Mouse (Mus musculus) adrenal gland, postnatal 14 days (tissue): Measurements from ENCODE around the gene Kcnk2. TPM values are rescaled to one million over a fixed set of nuclear protein-coding genes. Genes with fewer than 3 reads are reported as not detected.
A peak's percentile ranks its signal among the peaks of the same experiment; 100 is the strongest.

Experiments
- DNase-seq: peaks from one replicate; pipeline ENCODE4 v3.0.0; 2021; ENCODE audit warnings: mixed read lengths
- total RNA-seq: library from RNA; stranded (reverse); gene quantifications from 2 replicates; pipeline ENCODE4 v1.2.3, GENCODE M21; 2021

The Kcnk2 gene
- total RNA-seq, 1 experiment from 2014 or later: 21.2 TPM

DNA sequence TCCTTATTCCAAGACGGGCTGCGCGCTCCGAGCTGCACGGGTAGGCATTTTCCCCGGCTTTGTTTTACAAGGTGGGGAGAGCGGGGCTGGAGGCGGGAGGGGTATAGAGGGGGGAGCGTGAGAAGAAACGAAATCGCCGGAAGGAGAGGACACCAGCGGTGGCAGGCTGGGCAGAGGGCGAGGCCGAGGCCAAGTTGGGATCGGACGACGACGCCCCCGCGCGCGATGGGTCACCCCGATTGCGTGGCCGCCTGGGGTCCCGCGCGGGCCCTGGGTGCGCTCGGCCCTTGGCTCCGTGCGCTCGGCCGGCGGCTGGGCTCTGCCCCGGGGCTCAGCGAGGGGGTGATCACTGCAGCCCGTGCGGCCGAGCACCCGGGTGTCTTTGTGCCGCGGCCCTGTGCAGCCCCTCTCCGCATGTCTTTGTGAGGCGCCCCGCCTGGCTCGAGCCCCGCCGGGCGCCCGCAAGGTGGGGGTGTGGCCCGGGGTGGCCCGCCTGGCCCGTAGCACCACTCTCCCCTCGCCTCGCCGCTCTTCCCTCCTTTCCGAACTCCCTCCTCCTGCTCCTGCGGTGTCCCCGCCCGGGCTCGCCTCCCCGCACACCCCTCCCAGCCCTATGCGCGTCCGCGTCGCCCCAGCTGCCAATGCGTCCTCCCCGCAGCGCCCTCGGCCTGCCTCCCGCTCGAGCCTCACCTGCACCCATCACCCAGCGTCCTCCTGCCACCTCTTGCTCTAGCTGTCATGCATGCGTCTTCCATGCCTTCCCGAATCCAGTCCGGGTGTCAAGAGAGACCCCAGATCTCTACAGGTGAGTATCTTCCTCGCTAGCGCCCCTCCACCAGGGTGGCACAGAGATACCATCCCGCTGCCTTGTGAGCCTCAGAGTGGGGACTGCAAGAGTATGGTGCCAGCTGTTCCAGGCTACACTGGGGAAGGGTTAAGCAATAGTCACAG lies 58.5 kb downstream of the Kcnk2 start:
- peak; percentile 64 for DNase-seq

DNA sequence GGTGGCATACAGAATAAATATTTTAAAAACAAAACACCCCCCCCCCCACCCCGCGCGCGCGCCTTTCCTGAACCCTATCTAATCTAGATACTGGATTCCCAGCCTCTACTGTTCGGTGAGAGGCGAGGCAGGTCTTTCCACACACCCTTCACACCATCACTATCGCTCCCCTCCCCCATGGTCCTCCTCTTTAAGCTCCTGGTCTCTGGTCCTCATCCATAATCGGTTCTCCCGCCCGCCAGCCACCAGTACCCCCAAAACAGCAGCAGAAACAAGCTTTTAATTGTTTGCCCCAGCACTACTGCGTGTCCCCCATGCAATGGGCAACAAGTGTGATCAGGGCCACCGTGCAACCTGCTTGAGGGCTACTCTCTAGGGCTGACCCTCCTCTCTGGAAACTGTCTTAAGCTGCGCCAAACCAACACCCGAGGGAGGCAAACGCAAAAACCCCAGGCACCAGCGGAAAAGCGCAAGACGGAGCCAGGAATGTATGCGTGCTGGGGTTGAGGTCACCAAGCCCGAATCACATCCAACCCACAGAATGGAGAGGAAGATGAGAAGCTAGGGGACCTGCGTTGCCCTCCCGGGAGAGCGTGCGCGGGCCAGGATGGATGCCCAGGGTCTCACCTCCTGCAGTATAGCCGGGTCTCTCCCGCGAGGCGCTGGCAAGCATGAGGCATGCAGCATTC lies 59.5 kb downstream of the Kcnk2 start:
- DNase-seq: no peak

DNA sequence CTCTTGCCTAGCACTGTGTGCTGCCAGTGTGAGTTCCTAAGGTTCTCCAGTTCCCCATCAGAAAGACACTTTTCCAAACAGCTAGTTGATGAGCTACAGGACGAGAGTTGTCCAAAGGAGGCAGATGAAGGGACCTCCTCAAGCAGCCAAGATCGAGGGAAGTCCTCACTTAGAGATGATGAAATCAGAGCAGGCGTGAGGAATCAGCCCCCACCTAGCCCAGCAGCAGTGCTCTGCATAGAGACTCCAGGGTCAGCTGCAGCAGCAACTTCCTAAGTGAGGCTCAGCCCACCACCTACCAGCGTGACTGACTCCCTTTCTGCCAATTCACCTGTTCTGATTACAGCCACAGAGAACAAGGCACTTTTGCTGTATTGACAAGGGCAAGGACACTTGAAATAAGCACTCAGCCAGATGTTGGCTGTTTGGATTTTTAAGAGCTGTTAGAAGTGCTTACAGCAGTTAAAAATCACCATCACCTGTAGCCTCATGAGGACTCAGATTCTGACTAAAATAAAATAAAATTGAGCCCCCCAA lies 60.6 kb downstream of the Kcnk2 start:
- no peak for DNase-seq

DNA sequence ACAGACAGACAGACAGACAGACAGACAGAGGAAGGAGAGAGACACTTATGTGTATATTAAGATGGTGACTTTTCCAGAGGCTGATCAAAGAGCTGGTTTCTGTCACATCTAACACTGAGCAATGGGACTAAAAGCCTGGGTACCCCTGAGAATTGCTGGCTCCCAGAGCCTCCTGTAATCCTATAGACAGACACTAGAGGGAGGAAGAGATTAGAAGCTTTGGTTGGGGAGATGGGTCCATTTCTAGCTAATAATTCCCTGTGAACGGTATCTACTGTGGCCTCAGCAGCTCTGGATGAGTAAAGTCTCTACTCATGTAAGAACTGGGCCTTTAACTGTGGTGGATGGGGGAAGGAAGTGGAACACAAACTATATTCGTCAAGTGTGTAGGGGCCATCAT lies 86.2 kb downstream of the Kcnk2 start:
- DNase-seq: no peak

DNA sequence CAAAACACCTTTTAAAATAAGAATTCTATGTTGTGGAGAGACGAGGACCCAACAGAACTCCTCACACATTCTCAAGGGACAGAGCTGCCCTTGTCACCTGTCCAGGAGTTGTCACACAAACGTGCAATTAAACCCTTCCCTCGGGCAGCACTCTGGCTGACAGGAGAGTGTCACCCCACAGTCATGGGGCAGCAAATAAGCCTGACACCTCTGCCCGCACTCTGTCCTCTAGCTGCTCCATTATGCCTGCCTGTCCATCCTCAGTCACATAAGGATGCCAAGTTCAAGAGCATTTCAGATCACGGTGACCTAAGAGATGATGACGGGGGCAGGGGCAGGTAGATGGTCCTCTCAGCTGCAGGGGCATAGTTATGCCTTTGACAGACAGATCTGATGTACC lies 87.6 kb downstream of the Kcnk2 start:
- no peak for DNase-seq

DNA sequence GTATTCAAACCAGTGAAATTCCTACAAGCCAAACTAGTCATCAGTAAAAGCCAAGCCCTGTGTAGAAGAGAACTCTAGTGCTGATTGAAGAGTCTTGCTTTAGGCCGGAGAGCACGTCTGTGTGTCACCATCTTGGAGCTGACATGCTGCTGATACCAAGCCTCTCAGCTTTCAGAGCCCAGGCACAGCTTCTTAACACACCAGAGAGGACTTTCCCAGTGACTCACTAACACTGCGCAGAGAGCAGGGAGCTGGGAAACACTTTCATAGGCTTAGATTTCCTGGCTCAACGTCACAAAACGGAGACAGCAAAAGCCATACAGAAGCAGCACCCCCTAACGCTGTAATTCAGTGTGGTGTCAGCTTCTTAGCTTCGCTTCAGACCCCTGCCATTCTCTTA lies 88.3 kb downstream of the Kcnk2 start:
- no peak for DNase-seq

DNA sequence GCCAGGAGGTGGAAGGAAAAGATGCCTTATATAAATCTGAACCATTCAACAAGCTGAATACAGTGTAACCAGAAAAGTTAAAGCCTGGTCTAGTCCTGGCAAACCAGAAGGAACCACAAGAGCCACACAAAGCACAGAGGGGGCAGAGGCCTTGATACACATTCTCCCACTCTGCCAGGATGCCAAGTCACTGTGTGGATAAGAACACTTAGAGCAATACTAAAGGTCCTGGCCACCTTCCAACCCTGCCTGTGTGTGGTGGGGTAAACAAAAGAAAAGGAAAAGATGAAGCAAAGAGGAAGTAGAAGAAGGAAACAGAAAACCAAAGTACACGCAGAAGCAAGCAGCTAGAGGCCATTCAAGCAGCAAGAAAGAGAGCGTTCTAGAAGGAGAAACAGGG lies 91.9 kb downstream of the Kcnk2 start:
- no peak for DNase-seq

DNA sequence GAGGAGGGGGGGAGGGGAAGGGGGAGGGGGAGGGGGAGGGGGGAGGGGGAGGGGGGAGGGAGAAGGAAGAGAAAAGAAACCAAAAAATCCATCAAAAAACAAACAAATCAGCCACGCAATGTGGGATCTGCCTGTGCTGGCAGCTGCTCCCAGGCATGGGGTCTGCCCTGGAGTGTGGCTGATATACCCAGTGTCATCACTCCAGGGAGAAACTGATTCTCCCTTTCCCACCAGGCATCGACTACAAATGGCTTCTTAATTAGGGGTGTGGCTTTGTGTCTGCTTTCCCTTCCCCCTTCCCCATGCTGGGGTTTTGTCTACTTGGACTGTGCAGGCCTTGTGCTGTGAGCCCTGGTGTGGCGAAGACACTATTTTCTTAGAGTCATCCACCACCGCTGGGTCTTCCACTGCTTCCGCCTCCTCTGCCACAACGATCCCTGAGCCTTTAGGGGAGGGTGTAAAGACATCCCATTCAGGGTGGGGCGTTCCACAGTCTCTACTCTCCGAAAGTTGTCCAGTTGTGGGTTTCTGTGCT lies 97.0 kb downstream of the Kcnk2 start:
- DNase-seq: no peak

DNA sequence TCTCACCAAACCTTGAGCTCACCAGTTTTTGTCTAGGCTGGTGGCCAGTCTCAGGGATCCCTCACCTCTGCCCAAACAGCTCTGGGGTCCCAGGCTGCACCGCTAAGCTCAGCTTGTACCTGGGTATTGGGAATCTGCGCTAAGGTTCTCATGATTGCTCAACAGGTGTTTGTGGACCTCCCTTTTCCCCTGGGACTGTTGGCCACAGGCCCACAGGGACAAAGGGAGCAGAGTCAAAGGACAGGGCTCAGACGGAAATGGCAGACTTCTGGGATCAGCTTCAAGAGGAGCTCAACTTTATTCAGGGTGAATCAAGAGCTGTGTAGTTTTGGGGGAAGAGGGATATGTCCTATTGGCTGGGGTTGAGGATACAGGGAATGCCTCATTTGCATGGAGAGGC lies 99.1 kb downstream of the Kcnk2 start:
- DNase-seq: peak; percentile 62

DNA sequence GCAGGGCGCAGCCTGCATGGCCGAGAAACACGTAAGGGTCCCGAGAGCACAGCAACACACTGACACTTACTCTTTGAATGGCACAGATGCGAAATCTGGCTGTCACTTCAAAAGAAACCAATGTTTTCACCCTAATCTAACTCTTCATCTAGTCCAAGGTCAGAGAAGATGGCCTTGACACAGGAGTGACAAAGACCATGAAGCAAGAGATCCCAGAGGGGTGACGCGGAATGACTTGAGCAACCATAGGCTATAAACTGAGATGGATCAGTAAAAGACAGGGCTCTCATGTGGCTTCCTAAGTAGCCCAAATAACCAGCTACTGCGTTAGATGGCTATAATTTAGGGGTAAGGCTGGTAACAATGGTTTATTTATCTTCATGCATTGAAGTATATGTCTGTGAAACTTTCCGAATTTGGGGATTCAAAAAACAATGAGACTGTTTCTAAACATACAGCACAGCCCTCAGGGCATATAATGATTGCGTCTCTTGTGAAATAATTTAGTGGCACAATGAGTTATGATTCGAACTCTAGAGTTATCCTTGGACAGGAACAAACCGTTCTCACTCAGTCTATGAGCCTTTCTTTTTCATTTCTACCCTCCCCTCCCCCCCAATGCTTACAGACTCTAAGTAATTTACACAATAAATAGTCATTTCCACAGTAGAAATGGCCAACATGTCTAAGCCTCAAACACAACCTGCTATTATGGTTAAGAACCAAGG lies 108.2 kb downstream of the Kcnk2 start:
- DNase-seq: peak; percentile 66

DNA sequence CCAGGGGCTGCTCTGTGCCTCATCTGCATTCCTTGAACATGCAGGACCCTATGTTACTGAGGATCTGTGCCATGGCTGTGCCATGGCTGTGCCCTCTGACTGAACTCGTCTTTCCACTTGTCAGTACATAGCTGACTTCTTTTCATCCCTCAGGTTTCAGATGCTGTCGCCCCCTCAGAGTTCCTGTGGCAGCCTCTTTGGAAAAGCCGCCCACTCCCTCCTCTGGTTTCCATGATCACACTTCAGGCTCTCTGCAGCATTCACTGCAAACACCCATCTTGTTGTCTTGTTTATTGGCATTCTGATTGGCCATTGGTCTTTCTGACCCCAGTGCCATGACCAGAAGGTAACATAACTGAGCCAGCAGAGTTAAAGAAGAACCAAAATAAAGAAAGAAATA lies 111.2 kb downstream of the Kcnk2 start:
- no peak for DNase-seq

DNA sequence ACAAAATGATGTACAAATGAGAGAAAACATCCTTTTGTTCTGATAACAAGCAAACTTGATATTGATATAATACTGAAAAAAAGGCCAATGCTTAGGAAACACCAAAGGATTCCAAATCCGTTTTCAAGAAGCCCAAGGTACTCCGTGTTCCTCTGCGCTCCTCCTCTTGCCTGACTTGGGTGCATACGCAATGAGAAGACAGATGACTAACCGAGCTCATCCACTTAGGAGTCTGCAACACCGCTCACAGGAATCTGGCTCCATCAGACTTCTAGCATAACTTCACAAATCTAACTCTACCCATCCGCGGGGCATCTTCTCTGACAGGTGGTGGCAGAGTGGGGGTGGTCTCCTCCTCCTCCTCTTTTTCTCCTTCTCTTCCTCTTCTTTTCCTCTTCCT lies 113.1 kb downstream of the Kcnk2 start:
- DNase-seq: no peak

DNA sequence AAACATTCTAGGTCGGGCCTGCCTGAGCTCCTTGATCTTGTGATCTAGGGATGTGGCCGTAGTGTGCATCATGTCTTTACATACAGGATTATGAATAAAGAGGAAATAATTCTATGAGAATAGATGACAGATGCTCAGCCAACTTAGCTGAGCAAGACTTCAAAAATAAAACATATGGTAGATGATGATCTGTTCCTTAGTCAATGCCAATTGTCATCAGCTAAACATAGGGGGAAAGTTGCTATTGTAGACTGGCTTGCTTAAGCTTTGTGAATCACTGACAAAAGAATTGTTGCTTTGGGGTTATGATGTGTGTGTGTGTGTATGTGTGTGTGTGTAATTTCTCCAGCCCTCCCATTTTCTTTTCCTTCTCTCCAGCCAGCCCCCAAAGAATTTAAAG lies 129.8 kb downstream of the Kcnk2 start:
- no peak for DNase-seq

DNA sequence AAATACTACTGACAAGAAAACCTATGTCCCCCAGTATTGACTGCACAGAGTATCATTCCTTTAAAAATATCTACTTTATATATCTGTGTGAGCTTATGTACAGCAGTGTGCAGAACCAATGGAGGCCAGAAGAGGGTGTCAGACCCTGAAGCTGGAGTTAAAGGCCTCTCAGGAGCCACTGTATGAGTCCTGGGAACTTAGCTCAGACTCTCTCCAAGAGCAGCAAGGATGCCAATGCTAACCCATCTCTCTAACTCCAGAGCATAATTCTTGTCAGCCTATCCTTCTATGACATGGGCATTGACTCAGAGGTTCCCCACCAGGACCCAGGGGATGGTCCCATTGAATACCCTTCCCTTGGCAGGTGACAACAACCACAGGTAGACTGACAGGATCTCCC lies 148.4 kb downstream of the Kcnk2 start:
- DNase-seq: no peak

DNA sequence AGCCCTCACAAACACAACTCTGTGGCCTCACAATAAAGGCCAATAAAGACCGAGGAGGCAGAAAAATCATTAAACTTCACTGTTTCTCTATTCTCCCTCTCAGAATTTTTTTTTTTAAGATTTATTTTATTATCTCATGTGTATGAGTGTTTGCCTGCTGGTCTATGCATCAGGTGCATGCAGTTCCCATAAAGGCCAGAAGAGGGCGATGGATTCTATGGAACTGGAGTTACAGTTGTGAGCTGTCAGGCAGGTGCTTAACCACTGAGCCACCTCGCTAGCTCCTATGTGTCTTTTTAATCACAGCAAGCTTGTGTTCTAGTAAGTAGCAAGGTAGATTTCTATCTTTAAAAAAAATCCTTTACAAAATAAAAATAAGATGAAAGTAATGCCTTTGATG lies 148.9 kb downstream of the Kcnk2 start:
- peak; percentile 22 for DNase-seq

DNA sequence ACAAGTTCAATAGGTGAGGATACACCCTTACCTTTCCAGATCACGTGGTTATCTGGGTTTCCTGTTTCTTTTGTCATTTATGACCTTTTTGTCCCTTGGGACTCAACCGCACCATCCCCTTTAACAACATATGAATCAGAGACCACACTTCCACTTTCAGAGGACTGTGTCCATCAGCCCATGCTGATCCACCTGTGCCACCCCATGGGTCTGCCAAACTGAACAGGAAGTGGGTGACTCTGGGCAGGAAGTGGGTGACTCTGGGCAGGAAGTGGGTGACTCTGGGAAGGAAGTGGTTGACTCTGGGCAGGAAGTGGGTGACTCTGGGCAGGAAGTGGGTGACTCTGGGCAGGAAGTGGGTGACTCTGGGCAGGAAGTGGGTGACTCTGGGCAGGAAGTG lies 158.9 kb downstream of the Kcnk2 start:
- DNase-seq: peak; percentile 11

DNA sequence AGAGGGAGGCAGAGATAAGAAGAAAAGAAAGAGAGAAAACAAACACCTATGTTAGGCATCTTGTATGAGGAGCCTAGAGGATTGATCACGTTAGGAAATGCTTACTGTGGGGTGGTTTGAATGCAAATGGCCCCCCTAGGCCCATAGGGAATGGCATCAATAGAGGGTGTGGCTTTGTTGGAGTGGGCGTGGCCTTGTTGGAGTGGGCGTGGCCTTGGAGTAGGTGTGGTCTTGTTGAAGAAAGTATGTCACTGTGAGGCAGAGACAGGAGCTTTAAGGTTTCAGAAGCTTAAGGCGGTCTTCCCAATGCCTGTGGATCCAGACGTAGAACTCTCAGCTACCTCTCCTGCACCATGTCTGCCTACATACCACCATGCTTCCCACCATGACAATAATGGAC lies 166.8 kb downstream of the Kcnk2 start:
- no peak for DNase-seq

DNA sequence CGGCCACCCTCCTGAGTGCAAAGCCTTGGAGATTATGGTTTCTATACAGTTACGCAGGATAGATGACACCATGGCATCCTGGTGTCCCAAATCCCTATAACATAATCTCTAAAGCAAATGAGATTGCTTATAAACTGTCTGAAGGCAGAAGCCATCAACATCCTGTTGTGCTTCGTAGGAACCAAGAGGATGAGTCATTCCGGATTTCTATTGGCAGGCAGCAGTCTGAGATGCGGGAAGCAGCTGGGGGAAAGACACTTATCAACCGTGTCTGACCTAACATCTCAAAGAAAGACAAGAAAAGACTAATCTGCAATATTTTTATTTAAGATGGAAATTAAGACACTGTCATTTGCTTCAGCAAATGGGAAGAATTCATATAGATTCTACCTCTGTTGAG lies 169.2 kb downstream of the Kcnk2 start:
- no peak for DNase-seq

DNA sequence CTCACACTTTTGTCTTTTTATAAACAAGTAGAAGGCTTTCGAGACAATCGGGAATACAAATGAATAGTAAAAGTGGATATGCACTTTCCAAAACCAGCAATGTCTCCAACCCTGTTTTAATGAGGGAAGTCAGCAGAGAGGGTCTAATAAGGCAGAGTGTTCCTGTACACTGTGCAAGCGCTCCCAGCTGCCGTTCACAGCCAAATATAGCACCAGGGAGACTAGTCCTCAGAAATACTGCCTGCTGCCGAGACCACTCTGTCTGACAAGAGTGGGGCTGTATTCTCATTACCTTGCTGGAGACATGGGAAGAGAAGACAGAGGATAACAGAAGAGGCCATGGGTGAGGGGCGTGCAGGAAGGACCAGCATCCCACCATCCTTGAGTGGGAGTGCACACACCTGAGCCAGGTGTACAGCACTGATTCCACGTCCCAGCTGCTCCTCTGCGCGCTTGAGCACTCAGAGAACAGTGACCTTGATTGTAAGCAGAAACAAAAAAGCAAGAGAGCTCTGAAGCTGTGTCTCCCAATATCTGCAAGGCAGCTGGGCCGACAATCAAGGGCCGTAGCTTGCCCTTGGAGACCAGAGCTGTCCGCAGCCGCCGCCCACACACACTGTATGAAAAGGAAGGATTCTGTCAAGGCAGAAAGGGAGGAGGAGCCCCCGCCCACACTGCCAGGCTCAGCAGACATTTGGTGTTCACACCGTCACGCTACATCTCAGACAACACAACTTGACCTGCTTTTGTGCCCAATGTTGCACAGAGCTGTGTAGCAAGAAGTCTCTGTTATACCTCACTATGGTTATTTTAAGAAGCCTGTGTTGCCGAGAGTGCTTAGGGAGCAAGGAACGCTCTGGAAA lies 173.6 kb downstream of the Kcnk2 start:
- peak; percentile 42 for DNase-seq

DNA sequence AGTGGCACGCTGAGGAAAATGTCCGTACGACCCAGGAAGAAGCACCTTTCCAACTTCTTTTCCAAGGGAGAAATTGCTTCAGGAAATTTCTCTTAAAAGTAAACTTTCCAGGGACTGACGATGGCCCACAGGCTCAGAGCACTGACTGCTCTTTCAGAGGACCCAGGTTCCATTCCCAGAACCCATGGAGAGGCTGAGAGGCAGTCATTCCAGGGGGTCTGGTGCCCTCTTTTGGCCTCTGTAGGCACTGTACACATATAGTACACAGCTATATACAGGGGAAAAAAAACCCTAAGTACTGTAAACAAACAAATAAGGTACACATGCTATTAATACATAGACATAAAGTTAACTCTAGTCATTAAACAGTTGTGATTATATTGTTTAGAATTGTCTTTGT lies 174.6 kb downstream of the Kcnk2 start:
- DNase-seq: no peak

DNA sequence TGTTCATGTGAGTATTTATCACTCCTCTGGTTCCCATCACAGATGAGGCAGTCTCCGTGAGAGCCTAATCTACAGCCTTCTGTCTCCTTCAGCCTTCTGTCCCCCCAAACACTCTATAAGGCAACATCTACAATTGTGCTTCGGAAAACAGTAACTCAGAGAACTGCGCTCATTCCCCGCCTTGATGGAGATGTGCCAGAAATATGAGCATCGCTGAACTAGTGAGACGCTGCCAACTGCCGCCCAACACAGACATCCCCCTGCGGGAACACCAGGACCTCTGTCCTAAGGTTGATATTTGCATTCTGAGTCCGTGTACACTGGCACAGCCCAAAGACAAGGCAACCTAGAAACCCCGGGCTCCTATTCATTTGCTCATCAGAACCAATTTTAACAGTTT lies 183.0 kb downstream of the Kcnk2 start:
- DNase-seq: no peak
